In the genomic region with DNA sequence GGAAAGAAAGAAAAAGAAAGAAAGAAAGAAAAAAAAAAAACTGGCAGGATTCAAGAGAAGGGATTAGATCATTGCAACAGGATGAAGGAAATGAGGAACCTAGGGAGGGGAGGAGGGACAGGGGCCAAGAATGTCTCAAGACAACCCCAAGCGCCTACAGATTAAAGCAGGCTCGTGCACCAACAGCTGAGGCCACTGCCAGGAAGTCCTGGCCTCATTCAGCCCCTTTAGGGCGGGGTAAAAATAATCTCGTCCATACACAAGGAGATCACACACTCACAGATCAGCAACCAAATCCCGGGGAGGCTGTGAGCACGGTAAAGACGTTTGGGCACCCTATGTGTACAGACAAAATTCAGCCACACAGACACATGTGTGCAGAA, we compare ENCODE assay signal across 8 mouse cellular contexts.
A peak's percentile ranks its signal among the peaks of the same experiment; 100 is the strongest.
DNase-seq lines count a peak whose midpoint lies in the region; ATAC-seq and TF ChIP-seq lines count a peak whose summit lies in the region.

No protein-coding gene starts in this region.

- 0 out of 2 replicates have a peak, but pooled peaks have one; percentile 23 for TF ChIP-seq POLR2A in liver, adult 2 months (IDR thresholded peaks at IDR 0.05; ENCODE audit: extremely low read depth, insufficient read depth, low read length)

- no peak for TF ChIP-seq CTCF in G1E (IDR thresholded peaks at IDR 0.05; ENCODE audit: low read depth, low read length)
- no peak for TF ChIP-seq CTCF in liver, adult 2 months (IDR thresholded peaks at IDR 0.05; ENCODE audit: low read depth, low read length)

- peak overlapping the region; percentile 85 for H3K27ac ChIP-seq in liver, adult 2 months (replicated peaks; ENCODE audit: insufficient read depth, low read depth, low read length)
- H3K27ac ChIP-seq in midbrain, embryonic 16.5 days (ENCODE audit: low read length) = peak overlapping the region; percentile 99

- WGBS in liver, adult 2 months = under 1% methylated on average over 7 of the region's 7 CpGs
- WGBS in midbrain, embryonic 16.5 days = 1% methylated on average over 7 of the region's 7 CpGs

- H3K4me2 ChIP-seq in midbrain, embryonic 16.5 days (ENCODE audit: low read length) = peak overlapping the region; percentile 39

- peak overlapping the region; percentile 40 for H3K9ac ChIP-seq in liver, adult 2 months (ENCODE audit: low read depth, low read length)
- peak overlapping the region; percentile 64 for H3K9ac ChIP-seq in midbrain, embryonic 16.5 days (ENCODE audit: low read depth, low read length)

- no peaks in the 10 kb centered on the region for H3K36me3 ChIP-seq in G1E (replicated peaks)
- no peaks in the 10 kb centered on the region for H3K36me3 ChIP-seq in liver, adult 2 months (ENCODE audit: control insufficient read depth, insufficient read depth, low read length)
- H3K36me3 ChIP-seq in midbrain, embryonic 16.5 days (ENCODE audit: control insufficient read depth, insufficient read depth, low read length) = no peaks in the 10 kb centered on the region

- H3K4me3 ChIP-seq in G1E (ENCODE audit: low read depth, low read length) = peak overlapping the region; percentile 70
- H3K4me3 ChIP-seq in liver, adult 2 months (ENCODE audit: insufficient read depth, low read depth, low read length) = no peak overlapping the region
- no peak overlapping the region for H3K4me3 ChIP-seq in midbrain, embryonic 16.5 days (ENCODE audit: low read depth, low read length)

- no peaks in the 10 kb centered on the region for H3K9me3 ChIP-seq in G1E (replicated peaks)
- no peaks in the 10 kb centered on the region for H3K9me3 ChIP-seq in midbrain, embryonic 16.5 days (replicated peaks; ENCODE audit: control insufficient read depth, low read length, poor library complexity, severe bottlenecking)

- peak; percentile 2; the same call in 1 of the 2 replicates for ATAC-seq in cerebellum, adult (ENCODE audit: insufficient number of reproducible peaks, low FRiP score, low TSS enrichment)
- peak; percentile 84 for ATAC-seq in G1E (ENCODE audit: extremely low read depth, insufficient number of reproducible peaks, low FRiP score, poor library complexity, severe bottlenecking)
- peak; percentile 69 for ATAC-seq in erythroid progenitor cell, adult 5-6 weeks (replicated peaks; ENCODE audit: low FRiP score, poor library complexity, severe bottlenecking)
- peak; percentile 12 for ATAC-seq in midbrain, embryonic 16.5 days

- peaks cover 60% of the 10 kb centered on the region for H3K4me1 ChIP-seq in G1E (ENCODE audit: insufficient read depth, low read depth, low read length)
- peaks cover 29% of the 10 kb centered on the region for H3K4me1 ChIP-seq in liver, adult 2 months (ENCODE audit: control insufficient read depth, insufficient read depth, low read length)
- H3K4me1 ChIP-seq in midbrain, embryonic 16.5 days (ENCODE audit: control insufficient read depth, insufficient read depth, low read length) = peaks cover 72% of the 10 kb centered on the region

- DNase-seq in cerebellum, postnatal 36 days = no peak
- peak; percentile 96 for DNase-seq in G1E (ENCODE audit: low spot score)
- peak; percentile 73 for DNase-seq in heart, postnatal 4 days
- DNase-seq in liver, adult 2 months (ENCODE audit: extremely low read depth, low read depth, low spot score) = no peak
- no peak for DNase-seq in layer of hippocampus, postnatal 10 days (ENCODE audit: low spot score in 2 of 2)

- no peaks in the 10 kb centered on the region for H3K79me2 ChIP-seq in liver, adult 2 months (ENCODE audit: control insufficient read depth, insufficient read depth, low read length)

- peaks cover 23% of the 10 kb centered on the region for H3K27me3 ChIP-seq in G1E (ENCODE audit: insufficient read depth, low read length)
- no peaks in the 10 kb centered on the region for H3K27me3 ChIP-seq in liver, adult 2 months (ENCODE audit: control insufficient read depth, insufficient read depth, low read length)
- no peaks in the 10 kb centered on the region for H3K27me3 ChIP-seq in midbrain, embryonic 16.5 days (ENCODE audit: control insufficient read depth, insufficient read depth, low read depth, low read length)

Comparison
In these comparisons a context has a peak if more than half of its experiments do, and no peak if none do; other contexts are left out.
1. ATAC-seq: peak in every context shown above with its lines; median percentile 84 in G1E; 69 in erythroid progenitor cell, adult 5-6 weeks; 12 in midbrain, embryonic 16.5 days; 2 in cerebellum, adult.
2. DNase-seq: peak in G1E (single experiment) and heart, postnatal 4 days (single experiment); none in cerebellum, postnatal 36 days (0 of 2), liver, adult 2 months (single experiment) and layer of hippocampus, postnatal 10 days (0 of 2).